Comparison of ENCODE assay signal across 9 mouse cellular contexts in genomic region chr19:46086337-46086736, GRCm38 (mm10). TPM values are rescaled to one million over a fixed set of nuclear protein-coding genes. Genes with fewer than 3 reads are reported as not detected.
DNase-seq lines count a peak whose midpoint lies in the region; ATAC-seq and TF ChIP-seq lines count a peak whose summit lies in the region.
"Had no signal": no experiment of that assay in that cellular context is flagged by ENCODE, and none has a peak within 500 bp of the region (broad histone marks: within the 10 kb centered on the region; RNA-seq: fewer than 3 reads in every experiment).

No protein-coding gene starts in this region.

- H3K36me3 ChIP-seq in lung, embryonic 14.5 days (ENCODE audit: insufficient read depth): peaks cover 46% of the 10 kb centered on the region

- no peaks in the 10 kb centered on the region for H3K9me3 ChIP-seq in lung, embryonic 14.5 days (ENCODE audit: low read depth, low read length)
- H3K9me3 ChIP-seq: limb, embryonic 13.5 days had no signal

- 60% methylated on average over 3 of the region's 3 CpGs for WGBS in lung, embryonic 14.5 days

- H3K4me1 ChIP-seq in lung, embryonic 14.5 days (ENCODE audit: insufficient read depth): no peaks in the 10 kb centered on the region
- H3K4me1 ChIP-seq: limb, embryonic 13.5 days had no signal

- H3K9ac ChIP-seq in lung, embryonic 14.5 days: no peak overlapping the region
- H3K9ac ChIP-seq: limb, embryonic 13.5 days had no signal

- no peaks in the 10 kb centered on the region for H3K27me3 ChIP-seq in lung, embryonic 14.5 days (ENCODE audit: insufficient read depth, low read length)
- H3K27me3 ChIP-seq: limb, embryonic 13.5 days had no signal

- no peak overlapping the region for H3K4me2 ChIP-seq in lung, embryonic 14.5 days
- H3K4me2 ChIP-seq: limb, embryonic 13.5 days had no signal

- no peak overlapping the region for H3K27ac ChIP-seq in lung, embryonic 14.5 days (ENCODE audit: low read depth)
- H3K27ac ChIP-seq: limb, embryonic 13.5 days had no signal

- H3K4me3 ChIP-seq in lung, embryonic 14.5 days (ENCODE audit: low read depth, low read length): no peak overlapping the region
- H3K4me3 ChIP-seq: limb, embryonic 13.5 days had no signal

- no peak for ATAC-seq in lung, embryonic 14.5 days (ENCODE audit: insufficient read depth)

- peak; percentile 24 for DNase-seq in gastrocnemius, adult 18-20 months (ENCODE audit: low spot score)
- DNase-seq in gastrocnemius, postnatal 4 days (ENCODE audit: low spot score in 2 of 2): no peak
- DNase-seq in urinary bladder, postnatal 14 days (ENCODE audit: low spot score): peak; percentile 44
- DNase-seq in urinary bladder, adult 2 months (ENCODE audit: low spot score): no peak
- DNase-seq in cerebellum, postnatal 14 days: peak; percentile 62 to 70
- peak; percentile 38 to 77 for DNase-seq in kidney, postnatal 36 days
- DNase-seq in lung, embryonic 14.5 days: peak; percentile 86
- DNase-seq in spleen, postnatal 10 days (ENCODE audit: low spot score in 2 of 2): peak; percentile 42 to 78

- TF ChIP-seq CTCF in lung, embryonic 14.5 days (IDR thresholded peaks at IDR 0.05; ENCODE audit: low read depth): peak; percentile 74

RNA-seq across cellular contexts. Expression of gene Nolc1, which starts 10.7 kb away (rescaled TPM):
- total RNA-seq in gastrocnemius, adult 18-20 months (2021): 10 to 100 TPM; 22.4 to 24.7 TPM
- total RNA-seq in gastrocnemius, postnatal 4 days (2021): 10 to 100 TPM; 31.6 to 34.3 TPM
- polyA plus RNA-seq in urinary bladder, adult 2 months (2012; rRNA removed): 27.7 and 30.1 TPM in 2 replicates
- 99.3 and 105 TPM in 2 replicates for polyA plus RNA-seq in lung, embryonic 14.5 days (2014; fragmentation: Nextera tagmentation; extraction: Ambion mirVana)

RNA-seq across cellular contexts. Expression of gene Ldb1, which starts 41.3 kb away (rescaled TPM):
- total RNA-seq in gastrocnemius, adult 18-20 months (2021): 10 to 100 TPM; 15.5 to 15.8 TPM
- 10 to 100 TPM; 75.3 to 85.3 TPM for total RNA-seq in gastrocnemius, postnatal 4 days (2021)
- 222 and 238 TPM in 2 replicates for polyA plus RNA-seq in urinary bladder, adult 2 months (2012; rRNA removed)
- 86.7 and 87.7 TPM in 2 replicates for polyA plus RNA-seq in lung, embryonic 14.5 days (2014; fragmentation: Nextera tagmentation; extraction: Ambion mirVana)

RNA-seq across cellular contexts. Expression of gene Pprc1, which starts 41.7 kb away (rescaled TPM):
- 10 to 100 TPM; 14.9 to 15.1 TPM for total RNA-seq in gastrocnemius, adult 18-20 months (2021)
- 10 to 100 TPM; 35.3 to 43.9 TPM for total RNA-seq in gastrocnemius, postnatal 4 days (2021)
- polyA plus RNA-seq in urinary bladder, adult 2 months (2012; rRNA removed): 15.4 and 17.9 TPM in 2 replicates
- 53.7 and 55.1 TPM in 2 replicates for polyA plus RNA-seq in lung, embryonic 14.5 days (2014; fragmentation: Nextera tagmentation; extraction: Ambion mirVana)

RNA-seq across cellular contexts. Expression of gene Elovl3, which starts 45.4 kb away (rescaled TPM):
- total RNA-seq in gastrocnemius, adult 18-20 months (2021): under 1 TPM in 1 of 2 experiments, not detected in 1; 0.26 TPM
- total RNA-seq in gastrocnemius, postnatal 4 days (2021): not detected
- not detected in 2 replicates for polyA plus RNA-seq in urinary bladder, adult 2 months (2012; rRNA removed)
- polyA plus RNA-seq in lung, embryonic 14.5 days (2014; fragmentation: Nextera tagmentation; extraction: Ambion mirVana): not detected in 2 replicates

Comparison
In these comparisons a context has a peak if more than half of its experiments do, and no peak if none do; other contexts are left out.
1. DNase-seq: peak in gastrocnemius, adult 18-20 months (single experiment), urinary bladder, postnatal 14 days (single experiment), cerebellum, postnatal 14 days (2 of 2), kidney, postnatal 36 days (2 of 2), lung, embryonic 14.5 days (single experiment) and spleen, postnatal 10 days (2 of 2); none in gastrocnemius, postnatal 4 days (0 of 2) and urinary bladder, adult 2 months (single experiment).
2. RNA of gene Ldb1, which starts 41.3 kb away (total RNA-seq): 75.3 to 85.3 TPM in gastrocnemius, postnatal 4 days; 15.5 to 15.8 TPM in gastrocnemius, adult 18-20 months; every median in the first group is over 4 times any median in the second.